Mouse (Mus musculus) liver, embryonic 14.5 days (tissue): ENCODE data around the gene Foxd3. TPM values are rescaled to one million over a fixed set of nuclear protein-coding genes. Genes with fewer than 3 reads are reported as not detected.

ENCODE experiments used
- ATAC-seq: fragments of 200-750 bp; cut with Nextera tagmentation; 2 replicates; pipeline ENCODE4 v1.8.0; 2017; ENCODE audit warnings: moderate number of reproducible peaks, mild to moderate bottlenecking, moderate library complexity; ENCODE audit not compliant: insufficient read depth
- DNase-seq, 3 experiments: peaks; one replicate each; pipeline ENCODE4 v3.0.0-alpha.2; 2012 to 2013; ENCODE audit warnings: low read depth in 3 of 3, low spot score in 3 of 3
- H3K27ac ChIP-seq: fragments of 300-500 bp; sonication (generic); 2 replicates; pipeline ENCODE4 v1.5.1; 2014; ENCODE audit warnings: moderate library complexity, mild to moderate bottlenecking, control low read depth, inconsistent platforms
- H3K27me3 ChIP-seq: fragments of 300-500 bp; sonication (generic); 2 replicates; pipeline ENCODE4 v1.6.1; 2014; ENCODE audit warnings: mild to moderate bottlenecking, low read length, moderate library complexity; ENCODE audit not compliant: control insufficient read depth, insufficient read depth
- H3K36me3 ChIP-seq: fragments of 300-500 bp; sonication (generic); replicated peaks from 2 replicates; pipeline ENCODE4 v1.6.1; 2014; ENCODE audit warnings: low read depth; ENCODE audit not compliant: control insufficient read depth, insufficient read depth
- H3K4me1 ChIP-seq, 2 experiments: fragments of 200-500 bp in 1 of 2; fragments of 300-500 bp in 1 of 2; sonication (generic) in 1 of 2; replicated peaks; 2 replicates each; pipeline ENCODE4 v1.6.1; 2012 to 2014; ENCODE audit warnings: antibody characterized with exemption in 1 of 2, inconsistent platforms in 1 of 2, low read length in 1 of 2; ENCODE audit not compliant: control insufficient read depth in 2 of 2, insufficient read depth in 2 of 2
- H3K4me2 ChIP-seq: fragments of 300-500 bp; sonication (generic); 2 replicates; pipeline ENCODE4 v1.6.1; 2014; ENCODE audit warnings: low read depth, mild to moderate bottlenecking, control low read depth, moderate library complexity
- H3K4me3 ChIP-seq, 2 experiments: fragments of 200-500 bp in 1 of 2; fragments of 300-500 bp in 1 of 2; sonication (generic) in 1 of 2; 2 replicates each; pipeline ENCODE4 v1.5.1; 2012 to 2014; ENCODE audit warnings: low read depth in 2 of 2, low read length in 2 of 2, mild to moderate bottlenecking in 2 of 2, control low read depth in 1 of 2, inconsistent platforms in 1 of 2, moderate library complexity in 1 of 2; ENCODE audit not compliant: insufficient read depth in 1 of 2
- H3K9ac ChIP-seq: fragments of 300-500 bp; sonication (generic); replicated peaks from 2 replicates; pipeline ENCODE4 v1.6.1; 2014; ENCODE audit warnings: mild to moderate bottlenecking, control low read depth, moderate library complexity
- H3K9me3 ChIP-seq: fragments of 300-500 bp; sonication (generic); 2 replicates; pipeline ENCODE4 v1.6.1; 2016; ENCODE audit warnings: low read length, mixed read lengths; ENCODE audit not compliant: control insufficient read depth
- CTCF ChIP-seq: IDR thresholded peaks from 2 replicates; pipeline ENCODE4 v1.5.1; 2016; ENCODE audit warnings: antibody characterized with exemption, low read depth, control low read depth
- EP300 ChIP-seq: IDR thresholded peaks from 2 replicates; pipeline ENCODE4 v1.6.1; 2016; ENCODE audit warnings: antibody characterized with exemption, low read depth
- WGBS: fragments of 180-500 bp; shearing (Covaris S2); extraction: QIAGEN DNeasy Blood & Tissue Kit; methylation state at CpG from one replicate; pipeline ENCODE4 v1.1.7; 2014; ENCODE audit not compliant: insufficient replicate concordance; 5-methylcytosine and 5-hydroxymethylcytosine counted together
- microRNA-seq: library from miRNA; unstranded; fragments of <30 nt; microRNA quantifications from one replicate; pipeline ENCODE4, GENCODE M21; 2016
- polyA plus RNA-seq, 2 experiments: library from polyadenylated mRNA; depleted of rRNA in 1 of 2; stranded (reverse) in 1 of 2; unstranded in 1 of 2; fragments of >200 nt; fragmentation: Nextera tagmentation in 1 of 2; extraction: Ambion mirVana in 1 of 2; gene quantifications; 2 replicates each; pipeline versions ENCODE4 v1.2.1 to v1.2.3; 2012 to 2014

Foxd3 gene
- polyA plus RNA-seq, 2 experiments = 0.01 TPM; not detected in 1

DNA sequence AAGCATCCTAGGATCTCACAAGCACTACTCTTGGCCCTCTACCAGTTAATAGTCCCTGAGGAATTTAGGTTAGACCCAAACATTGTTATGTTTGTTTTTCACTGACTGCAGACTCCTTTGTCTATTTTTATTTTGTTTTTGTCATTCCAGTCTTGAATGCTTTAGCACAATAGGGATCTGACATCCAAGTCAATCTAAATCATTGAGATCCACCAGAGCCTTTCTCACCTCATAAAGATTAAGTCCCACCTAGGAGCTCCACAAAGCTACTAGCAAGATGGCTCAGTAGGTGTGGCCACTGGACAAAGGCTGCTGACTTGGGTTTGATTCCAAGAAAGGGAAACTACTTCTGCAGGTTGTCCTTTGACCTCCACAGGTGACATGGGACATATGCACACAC lies 19.1 kb downstream of the Foxd3 start:
- H3K9ac ChIP-seq = no peak overlapping the region
- TF ChIP-seq EP300 (no peak), CTCF (no peak)
- no peaks in the 10 kb centered on the region for H3K27me3 ChIP-seq
- H3K4me1 ChIP-seq = no peaks in the 10 kb centered on the region
- no peak overlapping the region for H3K27ac ChIP-seq
- DNase-seq (no peak), ATAC-seq (no peak)
- no peaks in the 10 kb centered on the region for H3K9me3 ChIP-seq
- no peak overlapping the region for H3K4me3 ChIP-seq
- no peak overlapping the region for H3K4me2 ChIP-seq
- no peaks in the 10 kb centered on the region for H3K36me3 ChIP-seq

DNA sequence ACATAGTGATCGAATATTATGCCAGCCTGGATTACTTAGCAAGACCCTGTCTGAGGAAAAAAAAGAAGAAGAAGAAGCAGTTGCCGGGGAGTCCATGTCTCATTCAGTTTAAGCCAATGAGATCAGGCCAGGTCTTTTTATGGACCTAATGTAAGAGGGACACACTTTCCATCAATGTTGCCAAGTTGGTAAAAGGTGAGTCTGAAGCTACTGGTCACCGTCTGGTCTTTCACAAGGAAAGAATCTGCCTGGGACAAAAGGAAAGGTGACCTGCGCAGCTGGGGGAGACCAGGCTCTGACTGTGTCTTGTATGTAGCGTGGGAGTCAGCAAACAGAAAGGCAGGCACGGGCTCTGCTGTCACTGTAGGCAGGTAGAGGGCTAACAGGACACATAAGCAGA lies 27.8 kb downstream of the Foxd3 start:
- Histone ChIP-seq H3K36me3 (no peaks in the 10 kb centered on the region), H3K9ac (no peak overlapping the region), H3K9me3 (no peaks in the 10 kb centered on the region), H3K4me2 (no peak overlapping the region), H3K27ac (no peak overlapping the region), H3K4me1 (no peaks in the 10 kb centered on the region), H3K4me3 (no peak overlapping the region), H3K27me3 (no peaks in the 10 kb centered on the region)
- TF ChIP-seq CTCF (no peak), EP300 (no peak)
- DNase-seq = no peak
- no peak for ATAC-seq
- WGBS = 56% methylated on average over 6 of the region's 6 CpGs

GRCm38 (mm10) chr4:99686308-99686707 lies 30.2 kb downstream of the Foxd3 start:
- no peak overlapping the region for H3K4me2 ChIP-seq
- H3K9ac ChIP-seq = no peak overlapping the region
- TF ChIP-seq CTCF (no peak), EP300 (no peak)
- no peaks in the 10 kb centered on the region for H3K36me3 ChIP-seq
- H3K4me1 ChIP-seq = no peaks in the 10 kb centered on the region
- no peak overlapping the region for H3K27ac ChIP-seq
- DNase-seq (no peak), ATAC-seq (no peak)
- no peaks in the 10 kb centered on the region for H3K27me3 ChIP-seq
- H3K9me3 ChIP-seq = no peaks in the 10 kb centered on the region
- WGBS = 51% methylated on average over 5 of the region's 5 CpGs
- H3K4me3 ChIP-seq = no peak overlapping the region

Small RNAs within 50 kb of the gene (microRNA-seq; reads per million reads assigned to microRNA genes)
- not detected for gene Gm23366

Other genes with a start within 250 kb of the Foxd3 start
- 8.0 and 8.2 TPM in 2 replicates for gene Alg6, start 59.4 kb downstream of the Foxd3 start, polyA plus RNA-seq (2012; rRNA removed)
- 10.6 and 11.2 TPM in 2 replicates for gene Alg6, start 59.4 kb downstream of the Foxd3 start, polyA plus RNA-seq (2014; fragmentation: Nextera tagmentation; extraction: Ambion mirVana)
- 1.9 and 4.0 TPM in 2 replicates for gene Efcab7, start 172.9 kb downstream of the Foxd3 start, polyA plus RNA-seq (2012; rRNA removed)
- 5.0 and 6.1 TPM in 2 replicates for gene Efcab7, start 172.9 kb downstream of the Foxd3 start, polyA plus RNA-seq (2014; fragmentation: Nextera tagmentation; extraction: Ambion mirVana)